Mouse (Mus musculus): Measurements from ENCODE around the gene Nr1h2. TPM values are rescaled to one million over a fixed set of nuclear protein-coding genes. Genes with fewer than 3 reads are reported as not detected.

The Nr1h2 gene
- polyA plus RNA-seq, 1 experiment from 2014 or later, result 48.5 TPM

- H3K27ac ChIP-seq (ENCODE audit: low read depth, low read length), result no peak overlapping the region
- H3K9ac ChIP-seq (ENCODE audit: low read depth, low read length), result no peak overlapping the region
Measured at GRCm38 (mm10) chr7:44538756-44539624, 14.8 kb downstream of the Nr1h2 start.

GRCm38 (mm10) chr7:44537496-44537895, 16.3 kb downstream of the Nr1h2 start:
- Histone ChIP-seq H3K4me2 (no peak overlapping the region), H3K27me3 (ENCODE audit: control insufficient read depth, insufficient read depth, low read length) (no peaks in the 10 kb centered on the region), H3K36me3 (ENCODE audit: control insufficient read depth, insufficient read depth, low read length) (peaks cover 62% of the 10 kb centered on the region), H3K4me3 (ENCODE audit: low read depth, low read length) (no peak overlapping the region), H3K27ac (ENCODE audit: low read depth, low read length) (no peak overlapping the region), H3K9me3 (replicated peaks; ENCODE audit: control insufficient read depth, low read length) (no peaks in the 10 kb centered on the region), H3K4me1 (ENCODE audit: control insufficient read depth, insufficient read depth, low read length) (no peaks in the 10 kb centered on the region), H3K9ac (ENCODE audit: low read depth, low read length) (no peak overlapping the region)
- no peak for ATAC-seq (replicated peaks; ENCODE audit: insufficient number of reproducible peaks, low FRiP score, low TSS enrichment)
- WGBS (ENCODE audit: insufficient replicate concordance), result 91% methylated on average over 13 of the region's 13 CpGs

More at GRCm38 (mm10) chr7:44538756-44539624, 14.8 kb downstream of the Nr1h2 start:
- Histone ChIP-seq H3K4me3 (ENCODE audit: low read depth, low read length) (no peak overlapping the region), H3K9me3 (replicated peaks; ENCODE audit: control insufficient read depth, low read length) (no peaks in the 10 kb centered on the region), H3K36me3 (ENCODE audit: control insufficient read depth, insufficient read depth, low read length) (peaks cover 52% of the 10 kb centered on the region), H3K4me1 (ENCODE audit: control insufficient read depth, insufficient read depth, low read length) (no peaks in the 10 kb centered on the region), H3K4me2 (no peak overlapping the region), H3K27me3 (ENCODE audit: control insufficient read depth, insufficient read depth, low read length) (no peaks in the 10 kb centered on the region)
- 93% methylated on average over 41 of the region's 41 CpGs for WGBS (ENCODE audit: insufficient replicate concordance)
- no peak for ATAC-seq (replicated peaks; ENCODE audit: insufficient number of reproducible peaks, low FRiP score, low TSS enrichment)

DNA sequence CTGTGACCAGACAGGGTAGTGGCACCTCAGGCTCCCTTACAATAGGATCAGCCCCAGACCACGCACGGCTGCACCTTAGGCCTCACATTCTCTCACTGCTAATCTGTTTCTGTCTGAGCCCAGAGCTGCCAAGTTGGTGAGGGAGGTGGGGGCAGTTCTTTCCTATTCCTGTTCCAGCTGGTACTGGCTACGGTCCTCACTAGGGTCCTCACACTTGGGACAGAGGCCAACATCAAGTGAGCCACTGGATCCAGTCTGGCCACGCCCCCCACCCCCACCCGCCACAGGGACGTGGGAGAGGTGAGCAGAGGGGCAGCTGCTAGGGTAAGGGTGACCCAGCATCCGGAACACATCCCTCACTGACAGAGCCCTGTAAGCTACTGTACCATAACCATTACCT, 16.7 kb downstream of the Nr1h2 start:
- Histone ChIP-seq H3K4me3 (ENCODE audit: low read depth, low read length) (no peak overlapping the region), H3K9ac (ENCODE audit: low read depth, low read length) (no peak overlapping the region), H3K27ac (ENCODE audit: low read depth, low read length) (no peak overlapping the region), H3K27me3 (ENCODE audit: control insufficient read depth, insufficient read depth, low read length) (no peaks in the 10 kb centered on the region), H3K36me3 (ENCODE audit: control insufficient read depth, insufficient read depth, low read length) (peaks cover 58% of the 10 kb centered on the region), H3K4me2 (no peak overlapping the region), H3K9me3 (replicated peaks; ENCODE audit: control insufficient read depth, low read length) (no peaks in the 10 kb centered on the region), H3K4me1 (ENCODE audit: control insufficient read depth, insufficient read depth, low read length) (no peaks in the 10 kb centered on the region)
- ATAC-seq (replicated peaks; ENCODE audit: insufficient number of reproducible peaks, low FRiP score, low TSS enrichment), result no peak
- 81% methylated on average over 7 of the region's 7 CpGs for WGBS (ENCODE audit: insufficient replicate concordance)

GRCm38 (mm10) chr7:44536590-44536968, 17.2 kb downstream of the Nr1h2 start:
- Histone ChIP-seq H3K9me3 (replicated peaks; ENCODE audit: control insufficient read depth, low read length) (no peaks in the 10 kb centered on the region), H3K9ac (ENCODE audit: low read depth, low read length) (no peak overlapping the region), H3K4me2 (no peak overlapping the region), H3K36me3 (ENCODE audit: control insufficient read depth, insufficient read depth, low read length) (peaks cover 54% of the 10 kb centered on the region), H3K4me1 (ENCODE audit: control insufficient read depth, insufficient read depth, low read length) (no peaks in the 10 kb centered on the region), H3K27me3 (ENCODE audit: control insufficient read depth, insufficient read depth, low read length) (no peaks in the 10 kb centered on the region), H3K27ac (ENCODE audit: low read depth, low read length) (no peak overlapping the region), H3K4me3 (ENCODE audit: low read depth, low read length) (no peak overlapping the region)
- WGBS (ENCODE audit: insufficient replicate concordance), result 73% methylated on average over 6 of the region's 6 CpGs
- no peak for ATAC-seq (replicated peaks; ENCODE audit: insufficient number of reproducible peaks, low FRiP score, low TSS enrichment)

DNA sequence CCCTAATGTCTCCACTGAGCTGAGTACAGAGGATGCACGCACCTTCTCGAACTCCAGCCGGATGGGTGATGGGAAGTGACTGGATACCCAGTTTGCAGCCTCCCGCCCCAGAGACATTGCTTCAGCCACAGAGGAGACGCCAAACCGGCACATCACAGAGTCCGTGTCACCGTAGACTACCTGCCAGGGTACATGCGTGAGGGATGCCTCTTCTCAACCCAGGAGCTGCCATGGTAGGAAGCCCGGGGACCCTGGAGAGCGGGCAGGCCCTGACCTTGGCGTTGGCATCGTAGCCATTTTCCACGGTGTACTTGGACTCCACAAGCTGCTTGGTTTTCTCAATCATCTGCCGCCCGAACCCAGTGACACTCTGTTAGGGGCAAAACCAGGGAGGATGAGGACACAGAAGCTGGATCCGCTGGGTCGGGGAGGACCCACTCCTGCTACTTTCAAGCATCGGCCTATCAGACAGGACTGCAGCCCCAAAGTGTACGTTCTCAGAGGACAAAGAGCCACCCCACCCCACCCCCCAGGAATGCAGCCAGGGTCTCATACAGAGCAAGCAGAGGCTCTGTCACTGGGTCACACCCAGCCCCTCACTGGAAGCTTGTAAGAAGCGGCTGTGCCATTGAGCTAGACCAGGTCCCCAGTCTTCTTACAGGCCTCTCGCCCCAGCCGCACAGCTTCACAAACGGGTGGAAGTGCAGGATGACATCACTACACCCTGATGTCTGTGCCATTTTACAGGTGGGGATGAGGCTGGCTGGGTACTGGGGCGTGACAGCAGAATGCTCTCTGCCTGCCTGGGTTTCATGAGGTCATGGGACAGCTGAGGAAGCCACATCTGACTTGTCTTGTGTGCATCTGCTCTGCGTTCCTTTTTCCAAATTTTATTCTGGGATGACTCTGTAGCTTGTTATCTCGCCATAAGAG, 17.8 kb downstream of the Nr1h2 start:
- no peaks in the 10 kb centered on the region for H3K27me3 ChIP-seq (ENCODE audit: control insufficient read depth, insufficient read depth, low read length)
- no peak overlapping the region for H3K9ac ChIP-seq (ENCODE audit: low read depth, low read length)
- WGBS (ENCODE audit: insufficient replicate concordance), result 88% methylated on average over 27 of the region's 27 CpGs
- H3K36me3 ChIP-seq (ENCODE audit: control insufficient read depth, insufficient read depth, low read length), result peaks cover 51% of the 10 kb centered on the region
- no peak for ATAC-seq (replicated peaks; ENCODE audit: insufficient number of reproducible peaks, low FRiP score, low TSS enrichment)
- H3K4me1 ChIP-seq (ENCODE audit: control insufficient read depth, insufficient read depth, low read length), result no peaks in the 10 kb centered on the region
- H3K27ac ChIP-seq (ENCODE audit: low read depth, low read length), result no peak overlapping the region
- H3K9me3 ChIP-seq (replicated peaks; ENCODE audit: control insufficient read depth, low read length), result no peaks in the 10 kb centered on the region
- H3K4me2 ChIP-seq, result no peak overlapping the region
- no peak overlapping the region for H3K4me3 ChIP-seq (ENCODE audit: low read depth, low read length)

GRCm38 (mm10) chr7:44534656-44535441, 18.9 kb downstream of the Nr1h2 start:
- no peak for ATAC-seq (replicated peaks; ENCODE audit: insufficient number of reproducible peaks, low FRiP score, low TSS enrichment)
- Histone ChIP-seq H3K9me3 (replicated peaks; ENCODE audit: control insufficient read depth, low read length) (no peaks in the 10 kb centered on the region), H3K4me1 (ENCODE audit: control insufficient read depth, insufficient read depth, low read length) (no peaks in the 10 kb centered on the region), H3K4me3 (ENCODE audit: low read depth, low read length) (no peak overlapping the region), H3K36me3 (ENCODE audit: control insufficient read depth, insufficient read depth, low read length) (peaks cover 41% of the 10 kb centered on the region), H3K27ac (ENCODE audit: low read depth, low read length) (no peak overlapping the region), H3K4me2 (no peak overlapping the region), H3K9ac (ENCODE audit: low read depth, low read length) (no peak overlapping the region), H3K27me3 (ENCODE audit: control insufficient read depth, insufficient read depth, low read length) (no peaks in the 10 kb centered on the region)
- WGBS (ENCODE audit: insufficient replicate concordance), result 87% methylated on average over 19 of the region's 19 CpGs

- Histone ChIP-seq H3K27me3 (ENCODE audit: control insufficient read depth, insufficient read depth, low read length) (peaks cover 2% of the 10 kb centered on the region), H3K4me2 (no peak overlapping the region), H3K9me3 (replicated peaks; ENCODE audit: control insufficient read depth, low read length) (no peaks in the 10 kb centered on the region), H3K9ac (ENCODE audit: low read depth, low read length) (no peak overlapping the region), H3K4me3 (ENCODE audit: low read depth, low read length) (no peak overlapping the region), H3K4me1 (ENCODE audit: control insufficient read depth, insufficient read depth, low read length) (no peaks in the 10 kb centered on the region), H3K27ac (ENCODE audit: low read depth, low read length) (no peak overlapping the region), H3K36me3 (ENCODE audit: control insufficient read depth, insufficient read depth, low read length) (peaks cover 38% of the 10 kb centered on the region)
- ATAC-seq (replicated peaks; ENCODE audit: insufficient number of reproducible peaks, low FRiP score, low TSS enrichment), result no peak
- WGBS (ENCODE audit: insufficient replicate concordance), result 94% methylated on average over 13 of the region's 13 CpGs
Measured at GRCm38 (mm10) chr7:44534242-44534641, 19.5 kb downstream of the Nr1h2 start.

GRCm38 (mm10) chr7:44533746-44534045, 20.1 kb downstream of the Nr1h2 start:
- Histone ChIP-seq H3K27ac (ENCODE audit: low read depth, low read length) (no peak overlapping the region), H3K4me2 (no peak overlapping the region), H3K9ac (ENCODE audit: low read depth, low read length) (no peak overlapping the region), H3K27me3 (ENCODE audit: control insufficient read depth, insufficient read depth, low read length) (peaks cover 8% of the 10 kb centered on the region), H3K9me3 (replicated peaks; ENCODE audit: control insufficient read depth, low read length) (no peaks in the 10 kb centered on the region), H3K36me3 (ENCODE audit: control insufficient read depth, insufficient read depth, low read length) (peaks cover 33% of the 10 kb centered on the region), H3K4me1 (ENCODE audit: control insufficient read depth, insufficient read depth, low read length) (no peaks in the 10 kb centered on the region), H3K4me3 (ENCODE audit: low read depth, low read length) (no peak overlapping the region)
- ATAC-seq (replicated peaks; ENCODE audit: insufficient number of reproducible peaks, low FRiP score, low TSS enrichment), result no peak
- 81% methylated on average over 12 of the region's 12 CpGs for WGBS (ENCODE audit: insufficient replicate concordance)
